Mouse (Mus musculus) ES-E14 (cell line): ENCODE measurements around the gene Hist1h4a. TPM values are rescaled to one million over a fixed set of nuclear protein-coding genes. Genes with fewer than 3 reads are reported as not detected.

Experiments used
- DNase-seq: peaks from one replicate; pipeline ENCODE4 v3.0.0-alpha.2; 2013; ENCODE audit warnings: low read depth, low spot score
- H3K27ac ChIP-seq: 2 replicates; pipeline ENCODE4 v1.5.1; 2012; ENCODE audit warnings: low read depth, mild to moderate bottlenecking, low read length, moderate library complexity, mixed read lengths; ENCODE audit not compliant: poor library complexity, insufficient read depth, severe bottlenecking
- H3K36me3 ChIP-seq: 2 replicates; pipeline ENCODE4 v1.6.1; 2012; ENCODE audit warnings: mild to moderate bottlenecking, low read length, moderate library complexity, mixed read lengths; ENCODE audit not compliant: control insufficient read depth, poor library complexity, insufficient read depth, severe bottlenecking
- H3K4me1 ChIP-seq, 2 experiments: fragments of 150-350 bp in 1 of 2; sonication (generic) in 1 of 2; 2 replicates each; pipeline ENCODE4 v1.6.1; 2012; ENCODE audit warnings: low read length in 2 of 2, mild to moderate bottlenecking in 1 of 2, mixed read lengths in 1 of 2; ENCODE audit not compliant: control insufficient read depth in 2 of 2, insufficient read depth in 2 of 2, poor library complexity in 1 of 2
- H3K4me3 ChIP-seq, 2 experiments: fragments of 150-350 bp in 1 of 2; sonication (generic) in 1 of 2; 2 replicates each; pipeline ENCODE4 v1.5.1; 2012; ENCODE audit warnings: low read length in 2 of 2, low read depth in 1 of 2, mild to moderate bottlenecking in 1 of 2, mixed read lengths in 1 of 2; ENCODE audit not compliant: insufficient read depth in 1 of 2, poor library complexity in 1 of 2, severe bottlenecking in 1 of 2
- H3K9ac ChIP-seq: 2 replicates; pipeline ENCODE4 v1.6.1; 2012; ENCODE audit warnings: low read depth, mild to moderate bottlenecking, low read length, mixed read lengths; ENCODE audit not compliant: poor library complexity, insufficient read depth, severe bottlenecking
- H3K9me3 ChIP-seq: fragments of 150-350 bp; sonication (generic); 2 replicates; pipeline ENCODE4 v1.6.1; 2012; ENCODE audit warnings: low read depth, mild to moderate bottlenecking, low read length; ENCODE audit not compliant: control insufficient read depth, insufficient read depth
- CHD2 ChIP-seq: IDR thresholded peaks from 2 replicates; pipeline ENCODE4 v1.6.1; 2014; ENCODE audit warnings: mild to moderate bottlenecking, low read depth, low read length, inconsistent platforms
- HCFC1 ChIP-seq: IDR thresholded peaks from 2 replicates; pipeline ENCODE4 v1.6.1; 2012; ENCODE audit warnings: low read length, inconsistent platforms, borderline replicate concordance; ENCODE audit not compliant: insufficient read depth
- MAFK ChIP-seq: IDR thresholded peaks from 2 replicates; pipeline ENCODE4 v1.6.1; 2014; ENCODE audit warnings: mild to moderate bottlenecking, low read depth, low read length, inconsistent platforms; ENCODE audit not compliant: insufficient read depth
- ZC3H11A ChIP-seq: IDR thresholded peaks from 2 replicates; pipeline ENCODE4 v1.6.1; 2012; ENCODE audit warnings: low read depth, mild to moderate bottlenecking, inconsistent platforms, low read length, borderline replicate concordance
- ZNF384 ChIP-seq: IDR thresholded peaks from 2 replicates; pipeline ENCODE4 v1.6.1; 2012; ENCODE audit warnings: low read depth, low read length, inconsistent platforms
- in situ Hi-C, 2 experiments: fragments of 600-800 bp; cut with MboI; formaldehyde crosslinking; loops; one replicate each; pipeline ENCODE4 v1.15.1; 2025; ENCODE audit warnings: low sequenced_read_pairs in 2 of 2, inconsistent platforms in 1 of 2; ENCODE audit not compliant: unreplicated experiment in 2 of 2
- total RNA-seq: library from RNA; depleted of rRNA; stranded (reverse); fragments of 300-350 nt; gene quantifications from 2 replicates; pipeline ENCODE4 v1.2.3, GENCODE M21; 2012

The Hist1h4a gene
- total RNA-seq, 1 experiment: 1,744 TPM

DNA sequence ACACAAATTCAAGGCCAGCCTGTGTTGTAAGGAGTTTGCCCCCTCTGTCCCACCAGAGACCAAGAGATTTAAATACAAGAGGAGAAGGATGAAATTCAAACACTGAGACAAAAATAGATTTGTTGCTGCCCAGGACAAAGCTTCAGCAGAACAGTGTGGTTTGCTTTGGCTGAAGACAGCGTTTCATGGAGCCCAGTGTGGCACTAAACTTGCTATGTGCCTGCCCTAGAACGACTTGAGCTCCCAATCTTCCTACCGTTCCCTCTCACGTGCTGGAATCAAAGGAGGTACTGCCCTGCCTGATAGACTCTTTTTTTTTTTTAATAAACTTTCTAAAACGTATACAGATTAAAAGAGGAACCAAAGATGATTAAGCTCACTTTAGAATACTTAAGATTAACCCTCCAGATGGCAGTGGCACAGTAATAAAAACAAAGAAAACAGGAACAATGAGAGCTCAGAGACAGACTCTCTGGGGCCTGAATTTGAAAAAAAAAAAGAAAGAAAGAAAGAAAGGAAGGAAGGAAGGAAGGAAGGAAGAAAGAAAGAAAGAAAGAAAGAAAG is 7.9 kb upstream of the Hist1h4a start:
- Histone ChIP-seq H3K36me3 (no peaks in the 10 kb centered on the region), H3K4me3 (no peak overlapping the region), H3K27ac (no peak overlapping the region), H3K9ac (no peak overlapping the region; the same call in 1 of the 2 replicates), H3K4me1 (peaks cover 0 to 2% of the 10 kb centered on the region in 2 experiments; a peak in 3 of 4 replicates), H3K9me3 (no peaks in the 10 kb centered on the region)
- in situ Hi-C loops: loop anchor here in 1 of 2 experiments (25.0 kb wide), 1 partner anchor 1732 kb away; the partner anchor contains the start of genes Hist1h2ag, Hist1h2ah, Hist1h2bj and Hist1h2bk
- no peak for TF ChIP-seq ZNF384
- no peak for TF ChIP-seq CHD2
- no peak for TF ChIP-seq HCFC1
- TF ChIP-seq ZC3H11A: no peak
- TF ChIP-seq MAFK: no peak
- no peak for DNase-seq

DNA sequence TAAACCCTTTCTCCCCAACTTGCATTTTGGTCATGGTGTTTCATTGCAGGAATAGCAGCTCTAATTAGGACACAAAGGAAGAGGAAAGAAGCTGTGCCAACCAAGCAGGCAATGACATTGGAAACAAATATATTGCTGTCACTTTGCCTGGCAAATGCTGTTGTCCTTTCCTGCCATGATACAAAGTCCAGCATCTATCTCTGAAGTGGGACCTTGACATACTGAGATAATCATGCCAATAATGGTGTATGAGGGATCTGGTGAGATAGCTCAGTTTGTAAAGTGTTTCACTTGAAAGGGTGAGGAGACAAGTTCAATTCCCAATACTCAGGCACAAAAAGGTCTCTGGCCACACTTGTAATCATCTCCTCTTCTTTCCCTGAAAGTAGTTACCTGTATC is 5.7 kb upstream of the Hist1h4a start:
- H3K9ac ChIP-seq: no peak overlapping the region
- no peak for DNase-seq
- H3K4me3 ChIP-seq: no peak overlapping the region
- H3K4me1 ChIP-seq: no peaks in the 10 kb centered on the region; a peak in 2 of 4 replicates
- TF ChIP-seq ZNF384: no peak
- in situ Hi-C loops: loop anchor here in 1 of 2 experiments (25.0 kb wide), 1 partner anchor 1729 kb away; the partner anchor contains the start of genes Hist1h2ag, Hist1h2ah, Hist1h2bj and Hist1h2bk
- no peak overlapping the region for H3K27ac ChIP-seq
- no peaks in the 10 kb centered on the region for H3K36me3 ChIP-seq
- no peaks in the 10 kb centered on the region for H3K9me3 ChIP-seq

DNA sequence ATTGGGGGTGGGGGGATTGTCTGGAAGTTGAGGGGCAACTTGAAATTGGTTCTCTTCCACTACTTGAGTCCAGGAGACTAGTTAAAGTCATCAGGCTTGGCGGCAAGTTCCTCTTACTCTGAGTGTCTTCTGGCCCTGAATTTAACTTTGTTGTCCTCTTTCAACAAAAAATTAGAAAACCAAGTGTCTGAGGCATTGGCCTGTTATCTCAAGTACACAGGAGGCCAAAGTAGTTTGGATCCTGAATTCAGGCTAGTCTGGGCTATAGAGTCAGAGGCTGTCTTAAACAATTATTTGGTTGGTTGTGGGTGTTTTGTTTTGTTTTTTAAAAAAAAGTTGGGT is 4.1 kb upstream of the Hist1h4a start:
- DNase-seq: no peak
- no peaks in the 10 kb centered on the region for H3K9me3 ChIP-seq
- no peaks in the 10 kb centered on the region; a peak in 2 of 4 replicates for H3K4me1 ChIP-seq
- H3K9ac ChIP-seq: peak overlapping the region; percentile 87; the same call in 1 of the 2 replicates
- H3K4me3 ChIP-seq: peak overlapping the region in 1 of 2 experiments; percentile 62; a peak in 2 of 4 replicates
- TF ChIP-seq ZNF384 (no peak), CHD2 (no peak), HCFC1 (no peak), ZC3H11A (no peak), MAFK (no peak)
- peak overlapping the region; percentile 62; the same call in 1 of the 2 replicates for H3K27ac ChIP-seq
- in situ Hi-C loops: loop anchor here in 1 of 2 experiments (25.0 kb wide), 1 partner anchor 1728 kb away; the partner anchor contains the start of genes Hist1h2ag, Hist1h2ah, Hist1h2bj and Hist1h2bk
- H3K36me3 ChIP-seq: no peaks in the 10 kb centered on the region

DNA sequence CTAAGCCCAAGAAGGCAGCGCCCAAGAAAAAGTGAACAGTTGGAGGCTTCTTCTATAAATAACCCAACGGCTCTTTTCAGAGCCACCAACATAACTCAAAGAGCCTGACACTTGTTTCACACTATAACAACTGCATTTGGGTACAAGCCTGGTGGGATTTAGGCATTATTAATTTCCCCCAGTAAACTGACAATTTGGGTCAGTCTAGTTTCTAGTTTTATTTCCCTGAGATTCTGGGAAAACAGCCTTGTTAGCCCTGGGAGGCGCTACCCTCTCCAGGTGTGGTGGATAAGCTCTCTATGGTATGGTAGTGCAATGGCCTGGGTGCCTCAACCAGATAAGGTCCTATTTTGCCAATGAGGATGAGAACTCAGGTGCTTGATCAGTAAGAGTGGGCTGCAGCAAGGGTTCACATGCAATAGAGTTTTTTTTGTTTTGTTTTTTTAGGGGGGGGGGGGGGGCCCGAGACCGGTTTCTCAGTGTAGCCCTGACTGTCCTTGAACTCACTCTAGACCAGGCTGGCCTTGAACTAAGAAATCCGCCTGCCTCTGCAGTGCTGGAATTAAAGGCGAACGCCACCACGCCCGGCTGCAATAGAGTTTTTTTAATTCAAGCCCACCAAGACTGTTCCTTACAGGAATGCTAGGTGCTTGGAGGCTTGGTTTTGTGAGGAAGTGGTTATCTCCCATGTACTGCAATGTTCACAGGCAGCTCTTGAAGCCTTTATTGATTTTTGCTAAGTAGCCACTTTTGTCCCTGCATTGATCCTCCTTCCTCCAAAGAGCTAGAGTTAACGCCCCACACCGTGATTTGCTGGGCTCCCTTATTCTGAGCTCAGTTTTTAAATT is 3.5 kb upstream of the Hist1h4a start:
- in situ Hi-C loops: loop anchor here in 1 of 2 experiments (25.0 kb wide), 1 partner anchor 1727 kb away; the partner anchor contains the start of genes Hist1h2ag, Hist1h2ah, Hist1h2bj and Hist1h2bk
- H3K27ac ChIP-seq: peak overlapping the region; percentile 67
- no peak for DNase-seq
- no peaks in the 10 kb centered on the region; a peak in 2 of 4 replicates for H3K4me1 ChIP-seq
- peak overlapping the region; percentile 53 to 62 for H3K4me3 ChIP-seq
- H3K36me3 ChIP-seq: no peaks in the 10 kb centered on the region
- TF ChIP-seq CHD2 (no peak; the same call in 1 of the 2 replicates), MAFK (0 out of 2 replicates have a peak, but pooled peaks have one; percentile 24)
- peak overlapping the region; percentile 87 for H3K9ac ChIP-seq
- H3K9me3 ChIP-seq: no peaks in the 10 kb centered on the region
